Mouse (Mus musculus) mouse embryonic stem cell (cell line): ENCODE results near the gene Klf2.

Source experiments
- in situ Hi-C, 2 experiments: fragments of 300-500 bp; cut with MboI; formaldehyde crosslinking; loops; 1 replicate in 1 of 2; 3 replicates in 1 of 2; pipeline ENCODE4 v1.14.3; 2019 to 2020; ENCODE audit warnings: low sequenced_read_pairs in 2 of 2, low pct_unique_long_range_greater_than_20kb in 1 of 2, mixed read lengths in 1 of 2; ENCODE audit not compliant: unreplicated experiment in 1 of 2

Klf2 gene

GRCm38 (mm10) chr8:72318801-72319322 lies at the start of gene Klf2:
TSS of gene Klf2 (plus strand) at chr8:72319033.
- in situ Hi-C loops, result no loop called here

GRCm38 (mm10) chr8:72270606-72271005 lies 48.2 kb upstream of the Klf2 start:
- in situ Hi-C loops, result no loop called here

GRCm38 (mm10) chr8:72271051-72271660 lies 47.7 kb upstream of the Klf2 start:
- in situ Hi-C loops, result no loop called here

GRCm38 (mm10) chr8:72271691-72272090 lies 47.1 kb upstream of the Klf2 start:
- in situ Hi-C loops, result no loop called here

GRCm38 (mm10) chr8:72272361-72272760 lies 46.5 kb upstream of the Klf2 start:
- in situ Hi-C loops, result no loop called here

GRCm38 (mm10) chr8:72273111-72273770 lies 45.6 kb upstream of the Klf2 start:
- in situ Hi-C loops, result no loop called here

- in situ Hi-C loops, result no loop called here
Measured at GRCm38 (mm10) chr8:72273807-72274206, 45.0 kb upstream of the Klf2 start.

GRCm38 (mm10) chr8:72277244-72277643 lies 41.6 kb upstream of the Klf2 start:
- in situ Hi-C loops, result loop anchor here (5.0 kb wide), 2 partner anchors 60 to 90 kb away; no protein-coding TSS in a partner anchor

GRCm38 (mm10) chr8:72279151-72279550 lies 39.7 kb upstream of the Klf2 start:
- in situ Hi-C loops, result loop anchor here (5.0 kb wide), 2 partner anchors 58 to 88 kb away; no protein-coding TSS in a partner anchor

GRCm38 (mm10) chr8:72281634-72282033 lies 37.2 kb upstream of the Klf2 start:
- in situ Hi-C loops, result no loop called here

- in situ Hi-C loops, result no loop called here
Measured at GRCm38 (mm10) chr8:72285285-72285684, 33.5 kb upstream of the Klf2 start.

- in situ Hi-C loops, result no loop called here
Measured at GRCm38 (mm10) chr8:72289051-72289450, 29.8 kb upstream of the Klf2 start.

- in situ Hi-C loops, result no loop called here
Measured at GRCm38 (mm10) chr8:72291104-72291503, 27.7 kb upstream of the Klf2 start.

- in situ Hi-C loops, result no loop called here
Measured at GRCm38 (mm10) chr8:72293309-72293708, 25.5 kb upstream of the Klf2 start.

GRCm38 (mm10) chr8:72295125-72295524 lies 23.7 kb upstream of the Klf2 start:
- in situ Hi-C loops, result no loop called here

GRCm38 (mm10) chr8:72295679-72296078 lies 23.2 kb upstream of the Klf2 start:
- in situ Hi-C loops, result no loop called here

- in situ Hi-C loops, result no loop called here
Measured at GRCm38 (mm10) chr8:72296561-72296960, 22.3 kb upstream of the Klf2 start.

- in situ Hi-C loops, result no loop called here
Measured at GRCm38 (mm10) chr8:72298928-72299327, 19.9 kb upstream of the Klf2 start.

- in situ Hi-C loops, result no loop called here
Measured at GRCm38 (mm10) chr8:72300654-72301400, 18.0 kb upstream of the Klf2 start.
